Mouse (Mus musculus) spleen, postnatal 14 days (tissue): ENCODE measurements around the gene Tex28.
A peak's percentile ranks its signal among the peaks of the same experiment; 100 is the strongest.
"Not testable (repeated sequence)": the region's sequence is repeated elsewhere in the genome, so short reads cannot be mapped to it uniquely, and the experiment has no call there.

Experiments
- DNase-seq, 2 experiments: peaks; one replicate each; pipeline ENCODE4 v3.0.0; 2021 to 2022; ENCODE audit warnings: low spot score in 2 of 2

Gene Tex28

GRCm38 (mm10) chrX:74167738-74168137 lies at the start of gene Tex28:
Gene Tex28, minus strand, starts transcription at chrX:74167838.
- no peak for DNase-seq

- no peak for DNase-seq
Measured at GRCm38 (mm10) chrX:74203556-74203955, 35.9 kb upstream of the Tex28 start.

GRCm38 (mm10) chrX:74176959-74177358 lies 9.3 kb upstream of the Tex28 start, which contains the start of gene Tktl1:
Gene Tktl1, plus strand, starts transcription at chrX:74177259.
- DNase-seq = no peak

- not testable (repeated sequence) for DNase-seq
Measured at GRCm38 (mm10) chrX:74135263-74135662, 32.4 kb downstream of the Tex28 start, which contains the start of gene Mecp2. Gene Mecp2, minus strand, starts transcription at chrX:74135363.

GRCm38 (mm10) chrX:74127164-74127563 lies 40.5 kb downstream of the Tex28 start, which contains the start of gene Opn1mw:
Gene Opn1mw, plus strand, starts transcription at chrX:74127464.
- DNase-seq = no peak

- DNase-seq = peak; percentile 6 to 34
Measured at GRCm38 (mm10) chrX:74124975-74125374, 42.7 kb downstream of the Tex28 start.

GRCm38 (mm10) chrX:74115511-74115910 lies 52.1 kb downstream of the Tex28 start:
- peak; percentile 19 to 52 for DNase-seq

- DNase-seq = no peak
Measured at GRCm38 (mm10) chrX:74114036-74114435, 53.6 kb downstream of the Tex28 start.

- no peak for DNase-seq
Measured at GRCm38 (mm10) chrX:74108747-74109146, 58.9 kb downstream of the Tex28 start.

GRCm38 (mm10) chrX:74105916-74106315 lies 61.7 kb downstream of the Tex28 start:
- no peak for DNase-seq

- no peak for DNase-seq
Measured at GRCm38 (mm10) chrX:74103457-74104188, 64.0 kb downstream of the Tex28 start.
